Mouse (Mus musculus) lung, embryonic 16.5 days (tissue): ENCODE data around the gene Cdh13. TPM values are rescaled to one million over a fixed set of nuclear protein-coding genes. Genes with fewer than 3 reads are reported as not detected.
A peak's percentile ranks its signal among the peaks of the same experiment; 100 is the strongest.

Source experiments
- ATAC-seq: fragments of 200-750 bp; cut with Nextera tagmentation; 2 replicates; pipeline ENCODE4 v1.8.0; 2017; ENCODE audit warnings: low read depth, mild to moderate bottlenecking, moderate library complexity
- H3K27ac ChIP-seq: fragments of 300-500 bp; sonication (generic); 2 replicates; pipeline ENCODE4 v1.5.1; 2014; ENCODE audit warnings: mild to moderate bottlenecking, control low read depth, low read length
- H3K27me3 ChIP-seq: fragments of 300-500 bp; sonication (generic); 2 replicates; pipeline ENCODE4 v1.6.1; 2014; ENCODE audit warnings: low read depth, low read length, mixed read lengths; ENCODE audit not compliant: control insufficient read depth, insufficient read depth
- H3K36me3 ChIP-seq: fragments of 300-500 bp; sonication (generic); 2 replicates; pipeline ENCODE4 v1.6.1; 2014; ENCODE audit warnings: low read length; ENCODE audit not compliant: control insufficient read depth, insufficient read depth
- H3K4me1 ChIP-seq: fragments of 300-500 bp; sonication (generic); replicated peaks from 2 replicates; pipeline ENCODE4 v1.6.1; 2014; ENCODE audit warnings: low read length, mixed read lengths; ENCODE audit not compliant: control insufficient read depth, insufficient read depth
- H3K4me2 ChIP-seq: fragments of 300-500 bp; sonication (generic); 2 replicates; pipeline ENCODE4 v1.6.1; 2014; ENCODE audit warnings: low read depth, low read length, control low read depth
- H3K4me3 ChIP-seq: fragments of 300-500 bp; sonication (generic); 2 replicates; pipeline ENCODE4 v1.5.1; 2014; ENCODE audit warnings: mild to moderate bottlenecking, low read length, control low read depth
- H3K9ac ChIP-seq: fragments of 300-500 bp; sonication (generic); 2 replicates; pipeline ENCODE4 v1.6.1; 2014; ENCODE audit warnings: low read length, control low read depth
- H3K9me3 ChIP-seq: fragments of 300-500 bp; sonication (generic); 2 replicates; pipeline ENCODE4 v1.6.1; 2016; ENCODE audit warnings: low read length; ENCODE audit not compliant: control insufficient read depth
- WGBS: fragments of 180-500 bp; shearing (Covaris S2); extraction: QIAGEN DNeasy Blood & Tissue Kit; methylation state at CpG from one replicate; pipeline ENCODE4 v1.1.7; 2014; 5-methylcytosine and 5-hydroxymethylcytosine counted together
- polyA plus RNA-seq: library from polyadenylated mRNA; unstranded; fragments of >200 nt; fragmentation: Nextera tagmentation; extraction: Ambion mirVana; gene quantifications from 2 replicates; pipeline ENCODE4 v1.2.1, GENCODE M21; 2015

The Cdh13 gene
- polyA plus RNA-seq, 1 experiment from 2014 or later, result 5.8 TPM

DNA sequence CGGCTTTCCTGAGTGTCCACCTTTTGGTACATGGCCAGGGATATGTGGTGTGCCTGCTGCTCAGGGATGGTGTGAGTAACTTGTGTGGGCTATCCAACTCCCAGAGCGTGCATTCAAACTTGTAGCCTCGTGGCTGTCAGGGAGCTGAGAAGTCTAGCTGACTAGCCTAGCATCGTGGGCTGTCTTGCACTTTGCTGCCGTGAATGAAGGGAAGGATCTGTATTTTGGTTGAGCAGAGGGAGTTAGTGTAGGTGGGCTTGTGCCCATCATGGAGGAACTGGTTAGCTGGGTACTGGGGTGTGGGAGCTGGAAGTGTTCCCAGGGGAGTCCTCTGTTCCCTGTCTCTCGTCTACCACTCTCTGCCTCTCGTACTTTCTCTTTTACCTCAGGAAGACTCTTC, 74.1 kb downstream of the Cdh13 start:
- H3K4me3 ChIP-seq, result no peak overlapping the region
- ATAC-seq, result no peak
- H3K4me1 ChIP-seq, result no peaks in the 10 kb centered on the region
- H3K9me3 ChIP-seq, result no peaks in the 10 kb centered on the region
- H3K9ac ChIP-seq, result no peak overlapping the region
- H3K36me3 ChIP-seq, result no peaks in the 10 kb centered on the region
- WGBS, result 85% methylated on average over 7 of the region's 7 CpGs
- no peak overlapping the region for H3K4me2 ChIP-seq
- H3K27me3 ChIP-seq, result no peaks in the 10 kb centered on the region
- no peak overlapping the region for H3K27ac ChIP-seq

DNA sequence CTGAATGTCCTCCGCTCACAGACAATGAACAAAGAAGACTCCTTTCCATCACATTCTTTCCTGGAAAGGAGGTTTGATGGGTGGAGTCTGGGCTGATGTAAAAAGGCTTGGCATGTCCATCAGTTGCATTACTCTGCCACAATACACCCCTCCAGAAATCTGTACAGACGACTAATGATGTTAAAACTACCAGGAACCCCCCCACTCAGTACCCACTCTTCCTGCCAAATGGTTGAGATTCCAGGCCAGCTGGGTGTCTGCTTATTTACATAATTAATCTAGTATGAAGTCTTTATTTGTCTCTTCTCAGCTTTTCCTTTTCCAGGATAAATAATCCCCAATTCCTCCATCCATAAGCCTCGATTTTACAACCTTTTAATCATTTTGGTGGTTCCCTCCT, 80.2 kb downstream of the Cdh13 start:
- ATAC-seq, result no peak
- no peak overlapping the region for H3K9ac ChIP-seq
- no peaks in the 10 kb centered on the region for H3K9me3 ChIP-seq
- no peaks in the 10 kb centered on the region for H3K36me3 ChIP-seq
- no peak overlapping the region for H3K4me3 ChIP-seq
- H3K4me2 ChIP-seq, result no peak overlapping the region
- no peaks in the 10 kb centered on the region for H3K4me1 ChIP-seq
- no peak overlapping the region for H3K27ac ChIP-seq
- 60% methylated on average over 3 of the region's 3 CpGs for WGBS
- no peaks in the 10 kb centered on the region for H3K27me3 ChIP-seq

- H3K9me3 ChIP-seq, result no peaks in the 10 kb centered on the region
- WGBS, result 79% methylated on average over 3 of the region's 3 CpGs
- H3K4me2 ChIP-seq, result no peak overlapping the region
These were observed 89.6 kb downstream of the Cdh13 start for GRCm38 (mm10) chr8:118373092-118373491.

GRCm38 (mm10) chr8:118374738-118375137, 91.2 kb downstream of the Cdh13 start:
- Histone ChIP-seq H3K9me3 (no peaks in the 10 kb centered on the region), H3K4me2 (no peak overlapping the region), H3K27me3 (no peaks in the 10 kb centered on the region), H3K27ac (no peak overlapping the region), H3K9ac (no peak overlapping the region), H3K4me1 (no peaks in the 10 kb centered on the region), H3K36me3 (no peaks in the 10 kb centered on the region), H3K4me3 (no peak overlapping the region)
- peak; percentile 87 for ATAC-seq
- WGBS, result 35% methylated on average over 6 of the region's 6 CpGs

More at GRCm38 (mm10) chr8:118373092-118373491, 89.6 kb downstream of the Cdh13 start:
- Histone ChIP-seq H3K4me1 (no peaks in the 10 kb centered on the region), H3K9ac (no peak overlapping the region), H3K27ac (no peak overlapping the region), H3K36me3 (no peaks in the 10 kb centered on the region), H3K27me3 (no peaks in the 10 kb centered on the region), H3K4me3 (no peak overlapping the region)
- ATAC-seq, result no peak

- H3K4me2 ChIP-seq, result no peak overlapping the region
- H3K4me1 ChIP-seq, result no peaks in the 10 kb centered on the region
- H3K27ac ChIP-seq, result no peak overlapping the region
- H3K9ac ChIP-seq, result no peak overlapping the region
- H3K27me3 ChIP-seq, result no peaks in the 10 kb centered on the region
- H3K36me3 ChIP-seq, result no peaks in the 10 kb centered on the region
- no peak overlapping the region for H3K4me3 ChIP-seq
- ATAC-seq, result no peak
- H3K9me3 ChIP-seq, result no peaks in the 10 kb centered on the region
- WGBS, result 28% methylated on average over 3 of the region's 3 CpGs
These were observed 93.3 kb downstream of the Cdh13 start for GRCm38 (mm10) chr8:118376791-118377190.

GRCm38 (mm10) chr8:118378985-118379384, 95.5 kb downstream of the Cdh13 start:
- 79% methylated on average over 8 of the region's 8 CpGs for WGBS
- Histone ChIP-seq H3K4me2 (no peak overlapping the region), H3K36me3 (no peaks in the 10 kb centered on the region), H3K4me3 (no peak overlapping the region), H3K9me3 (no peaks in the 10 kb centered on the region), H3K27me3 (no peaks in the 10 kb centered on the region), H3K4me1 (no peaks in the 10 kb centered on the region), H3K27ac (no peak overlapping the region), H3K9ac (no peak overlapping the region)
- ATAC-seq, result no peak

- ATAC-seq, result no peak
- H3K27me3 ChIP-seq, result no peaks in the 10 kb centered on the region
- 61% methylated on average over 3 of the region's 3 CpGs for WGBS
- H3K9me3 ChIP-seq, result no peaks in the 10 kb centered on the region
- H3K4me1 ChIP-seq, result no peaks in the 10 kb centered on the region
- H3K36me3 ChIP-seq, result no peaks in the 10 kb centered on the region
- no peak overlapping the region for H3K4me2 ChIP-seq
- no peak overlapping the region for H3K4me3 ChIP-seq
- H3K27ac ChIP-seq, result no peak overlapping the region
- H3K9ac ChIP-seq, result no peak overlapping the region
These were observed 96.1 kb downstream of the Cdh13 start for GRCm38 (mm10) chr8:118379657-118380056.

DNA sequence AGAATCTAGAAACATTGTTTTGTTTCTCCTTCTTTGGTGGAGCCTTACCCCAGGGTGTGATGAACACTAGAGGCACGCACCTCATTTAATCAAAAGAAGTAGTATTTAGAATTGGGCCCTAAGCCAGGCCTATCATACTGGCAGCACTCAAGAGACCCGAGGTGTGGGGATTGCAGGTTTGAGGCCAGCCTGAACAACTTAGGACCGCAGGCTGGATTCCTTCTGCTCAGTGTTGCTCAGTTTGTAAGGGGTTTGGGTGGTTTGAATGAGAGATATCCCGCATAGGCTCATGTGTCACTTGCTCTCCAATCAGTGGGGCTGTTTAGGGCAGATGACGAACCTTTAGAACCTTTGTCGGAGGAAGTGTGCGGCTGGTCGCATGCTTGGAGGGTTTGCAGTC, 96.5 kb downstream of the Cdh13 start:
- no peak for ATAC-seq
- Histone ChIP-seq H3K27me3 (no peaks in the 10 kb centered on the region), H3K27ac (no peak overlapping the region), H3K4me1 (no peaks in the 10 kb centered on the region), H3K4me3 (no peak overlapping the region), H3K36me3 (no peaks in the 10 kb centered on the region), H3K4me2 (no peak overlapping the region), H3K9me3 (no peaks in the 10 kb centered on the region), H3K9ac (no peak overlapping the region)
- WGBS, result 68% methylated on average over 8 of the region's 8 CpGs

- H3K36me3 ChIP-seq, result no peaks in the 10 kb centered on the region
- no peak overlapping the region for H3K27ac ChIP-seq
- H3K27me3 ChIP-seq, result no peaks in the 10 kb centered on the region
- H3K9me3 ChIP-seq, result no peaks in the 10 kb centered on the region
- no peak overlapping the region for H3K4me3 ChIP-seq
- 88% methylated on average over 9 of the region's 9 CpGs for WGBS
- no peaks in the 10 kb centered on the region for H3K4me1 ChIP-seq
- no peak overlapping the region for H3K9ac ChIP-seq
- ATAC-seq, result no peak
- no peak overlapping the region for H3K4me2 ChIP-seq
These were observed 97.2 kb downstream of the Cdh13 start for GRCm38 (mm10) chr8:118380782-118381181.

DNA sequence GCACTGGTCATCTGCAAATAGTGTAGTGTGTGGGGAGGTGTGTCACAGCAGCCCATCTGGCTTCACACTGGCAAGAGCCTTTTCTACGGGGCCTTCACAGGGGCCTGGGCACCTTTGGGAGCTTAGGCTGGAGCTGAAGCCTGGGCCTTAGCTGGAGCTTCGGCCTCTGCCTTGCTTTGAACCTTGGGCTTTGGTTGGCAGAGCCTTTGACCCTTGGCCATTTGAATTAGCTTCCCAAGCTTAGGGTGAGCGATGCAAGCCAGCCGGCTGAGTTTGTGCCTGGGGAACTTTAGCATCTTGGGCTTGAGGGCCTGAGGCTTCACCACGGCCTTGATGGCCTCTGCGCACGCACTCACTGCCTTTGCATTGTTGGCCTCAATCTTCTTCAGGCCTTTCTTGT, 98.1 kb downstream of the Cdh13 start:
- Histone ChIP-seq H3K9ac (no peak overlapping the region), H3K4me1 (no peaks in the 10 kb centered on the region), H3K4me3 (no peak overlapping the region), H3K27ac (no peak overlapping the region), H3K9me3 (no peaks in the 10 kb centered on the region), H3K36me3 (no peaks in the 10 kb centered on the region), H3K4me2 (no peak overlapping the region), H3K27me3 (no peaks in the 10 kb centered on the region)
- 85% methylated on average over 7 of the region's 7 CpGs for WGBS
- no peak for ATAC-seq
